Mouse (Mus musculus): Measurements from ENCODE around the gene Cdon. TPM values are rescaled to one million over a fixed set of nuclear protein-coding genes. Genes with fewer than 3 reads are reported as not detected.

Gene Cdon
- polyA plus RNA-seq, 1 experiment: 39.9 TPM

DNA sequence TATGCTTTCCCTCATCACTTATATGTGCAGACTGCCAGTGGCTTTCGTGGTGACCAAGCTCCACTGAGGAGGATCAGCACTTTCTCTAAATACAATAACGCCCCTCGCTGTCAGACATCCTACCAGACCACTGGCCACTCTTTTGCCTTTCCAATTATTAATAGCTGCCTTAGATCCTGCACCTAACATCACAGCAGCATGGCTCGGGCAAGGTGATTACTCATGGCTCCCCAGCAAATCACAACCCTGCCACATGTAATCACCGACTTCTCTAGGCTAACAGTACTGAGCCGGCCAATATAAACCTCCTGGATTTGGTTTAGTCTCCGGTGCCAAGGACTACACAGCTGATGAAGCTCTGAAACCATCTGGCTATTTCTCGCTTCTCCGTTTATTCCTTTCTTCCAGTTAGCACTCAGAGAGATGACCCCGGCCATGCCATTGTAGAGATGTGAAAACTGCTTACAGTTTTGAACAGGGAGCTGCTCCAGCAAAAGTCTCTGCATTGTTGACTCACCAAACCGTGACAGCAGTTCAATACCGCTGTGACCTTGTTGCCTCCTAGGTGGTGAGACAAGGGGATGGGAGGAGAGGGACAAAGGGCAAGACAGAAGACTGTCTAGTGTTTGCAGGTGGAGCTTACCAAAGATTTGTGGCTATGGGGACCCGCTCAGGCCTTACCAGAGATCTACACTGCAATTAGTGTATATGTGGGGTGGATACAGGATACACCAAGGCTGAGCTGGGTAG lies 118.2 kb downstream of the Cdon start:
- TF ChIP-seq FOSL1 (IDR thresholded peaks at IDR 0.05; ENCODE audit: insufficient read depth, low read length, poor library complexity, severe bottlenecking) (no peak), MYOD1 (IDR thresholded peaks at IDR 0.05; ENCODE audit: control insufficient read depth, insufficient read length, low read depth) (no peak), MYOG (IDR thresholded peaks at IDR 0.05; ENCODE audit: control insufficient read depth, extremely low read depth, insufficient read length) (no peak), USF1 (IDR thresholded peaks at IDR 0.05; ENCODE audit: low read depth) (no peak), CEBPB (IDR thresholded peaks at IDR 0.05; ENCODE audit: low read depth) (no peak), MAX (IDR thresholded peaks at IDR 0.05) (no peak), CTCF (IDR thresholded peaks at IDR 0.05; ENCODE audit: control insufficient read depth, insufficient read depth, insufficient read length) (no peak)
- H3ac ChIP-seq (ENCODE audit: control insufficient read depth, insufficient read length, low read depth): no peak overlapping the region
- H3K36me3 ChIP-seq (ENCODE audit: control insufficient read depth, insufficient read depth): no peaks in the 10 kb centered on the region
- no peaks in the 10 kb centered on the region for H3K79me3 ChIP-seq (ENCODE audit: low read depth)
- no peaks in the 10 kb centered on the region for H3K79me2 ChIP-seq (ENCODE audit: control insufficient read depth, insufficient read depth)
- no peaks in the 10 kb centered on the region for H3K27me3 ChIP-seq (ENCODE audit: control insufficient read depth, insufficient read depth, insufficient read length)
- H3K4me3 ChIP-seq (ENCODE audit: insufficient read depth, poor library complexity, severe bottlenecking): no peak overlapping the region

DNA sequence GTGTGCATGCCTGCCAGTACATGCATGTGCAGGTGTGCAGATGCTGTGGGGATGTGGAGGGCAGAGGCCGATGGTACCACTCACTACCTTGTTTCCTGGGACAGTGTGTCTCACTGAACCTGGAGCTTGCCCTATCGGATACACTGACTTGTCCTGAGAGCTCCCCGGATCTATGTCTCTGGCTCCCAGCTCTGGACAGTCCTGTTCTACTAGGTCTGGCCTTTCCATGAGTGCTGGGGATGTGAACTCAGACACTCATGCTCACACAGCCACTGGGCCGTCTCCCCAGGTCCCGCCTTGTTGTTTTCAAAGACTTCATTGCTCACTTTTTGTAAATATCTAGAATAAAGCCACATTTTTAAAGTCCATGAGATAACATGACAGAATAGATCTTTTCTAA lies 120.1 kb downstream of the Cdon start:
- Histone ChIP-seq H3K27me3 (ENCODE audit: control insufficient read depth, insufficient read depth, insufficient read length) (no peaks in the 10 kb centered on the region), H3K79me2 (ENCODE audit: control insufficient read depth, insufficient read depth) (no peaks in the 10 kb centered on the region), H3K4me3 (ENCODE audit: insufficient read depth, poor library complexity, severe bottlenecking) (no peak overlapping the region), H3ac (ENCODE audit: control insufficient read depth, insufficient read length, low read depth) (no peak overlapping the region), H3K79me3 (ENCODE audit: low read depth) (no peaks in the 10 kb centered on the region), H3K36me3 (ENCODE audit: control insufficient read depth, insufficient read depth) (no peaks in the 10 kb centered on the region)
- TF ChIP-seq MAX (IDR thresholded peaks at IDR 0.05): no peak
- no peak for TF ChIP-seq USF1 (IDR thresholded peaks at IDR 0.05; ENCODE audit: low read depth)
- no peak for TF ChIP-seq CEBPB (IDR thresholded peaks at IDR 0.05; ENCODE audit: low read depth)
- no peak for TF ChIP-seq FOSL1 (IDR thresholded peaks at IDR 0.05; ENCODE audit: insufficient read depth, low read length, poor library complexity, severe bottlenecking)
- no peak for TF ChIP-seq CTCF (IDR thresholded peaks at IDR 0.05; ENCODE audit: control insufficient read depth, insufficient read depth, insufficient read length)
- no peak for TF ChIP-seq MYOG (IDR thresholded peaks at IDR 0.05; ENCODE audit: control insufficient read depth, extremely low read depth, insufficient read length)
- no peak for TF ChIP-seq MYOD1 (IDR thresholded peaks at IDR 0.05; ENCODE audit: control insufficient read depth, insufficient read length, low read depth)

DNA sequence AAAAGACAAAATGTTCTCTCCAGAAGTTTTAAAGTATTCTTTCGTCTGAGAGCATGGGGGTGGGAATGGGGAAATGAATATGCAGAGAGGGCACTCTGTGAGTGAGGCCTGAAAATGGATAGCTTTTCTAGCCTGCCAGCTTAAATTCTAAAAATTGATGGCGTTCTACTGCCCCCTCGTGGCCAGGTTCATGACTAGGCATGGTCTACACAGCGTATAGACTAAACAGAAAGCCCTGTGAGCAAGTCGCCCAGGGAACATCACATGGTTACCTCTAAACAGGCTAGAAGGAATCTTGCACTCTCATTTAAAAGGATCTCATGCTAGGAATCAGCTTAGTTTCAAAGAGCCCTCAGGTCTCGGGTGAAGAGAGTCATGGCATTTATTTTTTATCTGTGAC lies 120.6 kb downstream of the Cdon start:
- TF ChIP-seq CEBPB (IDR thresholded peaks at IDR 0.05; ENCODE audit: low read depth) (no peak), MAX (IDR thresholded peaks at IDR 0.05) (no peak), CTCF (IDR thresholded peaks at IDR 0.05; ENCODE audit: control insufficient read depth, insufficient read depth, insufficient read length) (peak; percentile 28), USF1 (IDR thresholded peaks at IDR 0.05; ENCODE audit: low read depth) (no peak), FOSL1 (IDR thresholded peaks at IDR 0.05; ENCODE audit: insufficient read depth, low read length, poor library complexity, severe bottlenecking) (no peak), MYOG (IDR thresholded peaks at IDR 0.05; ENCODE audit: control insufficient read depth, extremely low read depth, insufficient read length) (no peak), MYOD1 (IDR thresholded peaks at IDR 0.05; ENCODE audit: control insufficient read depth, insufficient read length, low read depth) (no peak)
- no peak overlapping the region for H3ac ChIP-seq (ENCODE audit: control insufficient read depth, insufficient read length, low read depth)
- H3K79me3 ChIP-seq (ENCODE audit: low read depth): no peaks in the 10 kb centered on the region
- no peaks in the 10 kb centered on the region for H3K79me2 ChIP-seq (ENCODE audit: control insufficient read depth, insufficient read depth)
- H3K36me3 ChIP-seq (ENCODE audit: control insufficient read depth, insufficient read depth): no peaks in the 10 kb centered on the region
- H3K4me3 ChIP-seq (ENCODE audit: insufficient read depth, poor library complexity, severe bottlenecking): no peak overlapping the region
- H3K27me3 ChIP-seq (ENCODE audit: control insufficient read depth, insufficient read depth, insufficient read length): no peaks in the 10 kb centered on the region

DNA sequence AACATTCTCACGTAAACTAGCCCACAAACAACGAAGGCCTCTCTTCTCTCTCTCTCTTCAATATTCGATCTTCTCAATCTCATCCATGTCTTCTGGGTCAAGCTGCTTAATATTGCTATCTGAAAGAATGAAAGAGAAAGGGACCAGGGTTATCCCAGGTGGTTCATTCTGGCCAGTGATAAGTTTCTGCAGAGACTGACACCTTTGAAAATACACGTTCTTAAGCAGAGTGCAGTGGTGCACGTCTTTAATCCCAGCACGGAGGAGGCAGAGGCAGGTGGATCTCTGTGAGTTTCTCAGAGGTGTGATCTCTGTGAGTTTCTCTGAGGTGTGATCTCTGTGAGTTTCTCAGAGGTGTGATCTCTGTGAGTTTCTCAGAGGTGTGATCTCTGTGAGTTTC lies 121.0 kb downstream of the Cdon start:
- Histone ChIP-seq H3K79me3 (ENCODE audit: low read depth) (no peaks in the 10 kb centered on the region), H3K79me2 (ENCODE audit: control insufficient read depth, insufficient read depth) (no peaks in the 10 kb centered on the region), H3ac (ENCODE audit: control insufficient read depth, insufficient read length, low read depth) (no peak overlapping the region), H3K27me3 (ENCODE audit: control insufficient read depth, insufficient read depth, insufficient read length) (no peaks in the 10 kb centered on the region), H3K4me3 (ENCODE audit: insufficient read depth, poor library complexity, severe bottlenecking) (no peak overlapping the region), H3K36me3 (ENCODE audit: control insufficient read depth, insufficient read depth) (no peaks in the 10 kb centered on the region)
- TF ChIP-seq FOSL1 (IDR thresholded peaks at IDR 0.05; ENCODE audit: insufficient read depth, low read length, poor library complexity, severe bottlenecking): no peak
- no peak for TF ChIP-seq CTCF (IDR thresholded peaks at IDR 0.05; ENCODE audit: control insufficient read depth, insufficient read depth, insufficient read length)
- no peak for TF ChIP-seq CEBPB (IDR thresholded peaks at IDR 0.05; ENCODE audit: low read depth)
- TF ChIP-seq MAX (IDR thresholded peaks at IDR 0.05): no peak
- no peak for TF ChIP-seq MYOG (IDR thresholded peaks at IDR 0.05; ENCODE audit: control insufficient read depth, extremely low read depth, insufficient read length)
- TF ChIP-seq USF1 (IDR thresholded peaks at IDR 0.05; ENCODE audit: low read depth): no peak
- no peak for TF ChIP-seq MYOD1 (IDR thresholded peaks at IDR 0.05; ENCODE audit: control insufficient read depth, insufficient read length, low read depth)

DNA sequence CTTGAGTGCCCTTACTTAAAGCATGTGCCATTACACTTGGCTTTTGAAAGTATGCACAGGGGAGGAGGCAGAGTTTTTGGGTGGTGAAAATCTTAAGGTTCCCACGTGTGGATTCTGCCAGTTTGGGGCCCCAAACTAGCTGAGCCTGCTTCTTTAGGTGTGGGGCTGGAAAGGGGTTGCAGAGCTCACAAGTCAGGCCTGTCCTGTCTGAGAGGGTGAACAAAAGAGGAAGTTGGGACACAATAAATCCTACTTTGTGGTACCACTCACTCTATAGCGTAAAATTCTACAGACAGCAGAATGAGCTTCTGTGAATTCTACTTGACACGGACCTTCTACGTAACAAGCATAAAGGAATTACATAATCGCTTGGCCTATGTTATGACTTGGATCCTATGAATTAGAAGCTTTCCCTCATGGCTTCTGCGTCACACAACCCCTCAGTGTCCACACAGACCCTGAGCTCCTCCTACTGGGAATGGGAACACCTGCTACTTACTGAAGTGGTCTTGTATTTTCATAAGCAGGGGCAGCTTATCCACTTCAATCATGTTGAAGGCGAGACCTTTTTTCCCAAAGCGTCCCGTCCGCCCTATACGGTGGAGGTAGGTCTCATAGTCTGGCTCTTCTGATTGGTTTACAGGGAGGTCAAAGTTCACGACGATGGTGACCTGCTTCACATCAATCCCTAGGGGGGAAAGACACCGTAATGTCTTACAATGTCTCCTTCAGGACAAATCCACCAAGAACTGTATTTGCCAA lies 122.4 kb downstream of the Cdon start:
- TF ChIP-seq FOSL1 (IDR thresholded peaks at IDR 0.05; ENCODE audit: insufficient read depth, low read length, poor library complexity, severe bottlenecking): no peak
- TF ChIP-seq CEBPB (IDR thresholded peaks at IDR 0.05; ENCODE audit: low read depth): no peak
- no peak for TF ChIP-seq MYOD1 (IDR thresholded peaks at IDR 0.05; ENCODE audit: control insufficient read depth, insufficient read length, low read depth)
- no peak for TF ChIP-seq MAX (IDR thresholded peaks at IDR 0.05)
- TF ChIP-seq MYOG (IDR thresholded peaks at IDR 0.05; ENCODE audit: control insufficient read depth, extremely low read depth, insufficient read length): no peak
- TF ChIP-seq CTCF (IDR thresholded peaks at IDR 0.05; ENCODE audit: control insufficient read depth, insufficient read depth, insufficient read length): no peak
- no peak for TF ChIP-seq USF1 (IDR thresholded peaks at IDR 0.05; ENCODE audit: low read depth)
- no peaks in the 10 kb centered on the region for H3K79me3 ChIP-seq (ENCODE audit: low read depth)
- no peak overlapping the region for H3ac ChIP-seq (ENCODE audit: control insufficient read depth, insufficient read length, low read depth)
- no peaks in the 10 kb centered on the region for H3K27me3 ChIP-seq (ENCODE audit: control insufficient read depth, insufficient read depth, insufficient read length)
- no peaks in the 10 kb centered on the region for H3K79me2 ChIP-seq (ENCODE audit: control insufficient read depth, insufficient read depth)
- H3K4me3 ChIP-seq (ENCODE audit: insufficient read depth, poor library complexity, severe bottlenecking): no peak overlapping the region
- no peaks in the 10 kb centered on the region for H3K36me3 ChIP-seq (ENCODE audit: control insufficient read depth, insufficient read depth)

All from C2C12 (cell line).